Mouse (Mus musculus) forebrain, embryonic 11.5 days (tissue): ENCODE measurements around the gene Smox. TPM values are rescaled to one million over a fixed set of nuclear protein-coding genes. Genes with fewer than 3 reads are reported as not detected.

ENCODE experiments used
- ATAC-seq: fragments of 200-750 bp; cut with Nextera tagmentation; replicated peaks from 2 replicates; pipeline ENCODE4 v1.8.0; 2017; ENCODE audit warnings: moderate TSS enrichment; ENCODE audit not compliant: low FRiP score
- DNase-seq: peaks from one replicate; pipeline ENCODE4 v3.0.0-alpha.2; 2017; ENCODE audit warnings: low spot score
- H3K27ac ChIP-seq: fragments of 300-500 bp; sonication (generic); 2 replicates; pipeline ENCODE4 v1.5.1; 2014; ENCODE audit warnings: low read depth, low read length
- H3K27me3 ChIP-seq: fragments of 300-500 bp; sonication (generic); 2 replicates; pipeline ENCODE4 v1.6.1; 2014; ENCODE audit warnings: mild to moderate bottlenecking, low read length, mixed read lengths; ENCODE audit not compliant: control insufficient read depth, insufficient read depth
- H3K36me3 ChIP-seq: fragments of 300-500 bp; sonication (generic); 2 replicates; pipeline ENCODE4 v1.6.1; 2014; ENCODE audit warnings: mild to moderate bottlenecking, low read length, moderate library complexity, mixed read lengths; ENCODE audit not compliant: control insufficient read depth, insufficient read depth
- H3K4me1 ChIP-seq: fragments of 300-500 bp; sonication (generic); replicated peaks from 2 replicates; pipeline ENCODE4 v1.6.1; 2014; ENCODE audit warnings: low read length, mixed read lengths; ENCODE audit not compliant: control insufficient read depth, insufficient read depth
- H3K4me2 ChIP-seq: fragments of 300-500 bp; sonication (generic); 2 replicates; pipeline ENCODE4 v1.6.1; 2014; ENCODE audit warnings: low read depth, mild to moderate bottlenecking, low read length, moderate library complexity, mixed read lengths; ENCODE audit not compliant: severe bottlenecking
- H3K4me3 ChIP-seq: fragments of 300-500 bp; sonication (generic); 2 replicates; pipeline ENCODE4 v1.5.1; 2014; ENCODE audit warnings: low read depth, low read length
- H3K9ac ChIP-seq: fragments of 300-500 bp; sonication (generic); 2 replicates; pipeline ENCODE4 v1.6.1; 2014; ENCODE audit warnings: low read length
- H3K9me3 ChIP-seq: fragments of 300-500 bp; sonication (generic); 2 replicates; pipeline ENCODE4 v1.6.1; 2016; ENCODE audit warnings: low read length, mixed read lengths; ENCODE audit not compliant: control insufficient read depth
- WGBS: fragments of 180-500 bp; shearing (Covaris S2); extraction: QIAGEN DNeasy Blood & Tissue Kit; methylation state at CpG from one replicate; pipeline ENCODE4 v1.1.7; 2014; 5-methylcytosine and 5-hydroxymethylcytosine counted together
- polyA plus RNA-seq: library from polyadenylated mRNA; unstranded; fragments of >200 nt; fragmentation: Nextera tagmentation; extraction: Ambion mirVana; gene quantifications from 2 replicates; pipeline ENCODE4 v1.2.1, GENCODE M21; 2014

Smox gene
- polyA plus RNA-seq, 1 experiment from 2014 or later, result 33.2 TPM

- H3K9ac ChIP-seq, result no peak overlapping the region
- no peaks in the 10 kb centered on the region for H3K27me3 ChIP-seq
- ATAC-seq (peak; percentile 46; the same call in 1 of the 2 replicates), DNase-seq (peak; percentile 81)
- H3K4me1 ChIP-seq, result no peaks in the 10 kb centered on the region
- H3K27ac ChIP-seq, result no peak overlapping the region
- no peaks in the 10 kb centered on the region for H3K9me3 ChIP-seq
- 38% methylated on average over 11 of the region's 11 CpGs for WGBS
- H3K4me3 ChIP-seq, result no peak overlapping the region
- no peaks in the 10 kb centered on the region for H3K36me3 ChIP-seq
- H3K4me2 ChIP-seq, result no peak overlapping the region
Measured at GRCm38 (mm10) chr2:131529898-131530622, 38.8 kb downstream of the Smox start.

GRCm38 (mm10) chr2:131530623-131531008 is 39.3 kb downstream of the Smox start:
- 0 out of 2 replicates have a peak, but pooled peaks have one; percentile 21 for ATAC-seq
- H3K36me3 ChIP-seq, result no peaks in the 10 kb centered on the region
- DNase-seq, result peak; percentile 73
- H3K9me3 ChIP-seq, result no peaks in the 10 kb centered on the region
- H3K27me3 ChIP-seq, result no peaks in the 10 kb centered on the region
- H3K4me2 ChIP-seq, result no peak overlapping the region
- no peak overlapping the region for H3K4me3 ChIP-seq
- 16% methylated on average over 9 of the region's 9 CpGs for WGBS
- H3K27ac ChIP-seq, result no peak overlapping the region
- no peaks in the 10 kb centered on the region for H3K4me1 ChIP-seq
- H3K9ac ChIP-seq, result no peak overlapping the region

DNA sequence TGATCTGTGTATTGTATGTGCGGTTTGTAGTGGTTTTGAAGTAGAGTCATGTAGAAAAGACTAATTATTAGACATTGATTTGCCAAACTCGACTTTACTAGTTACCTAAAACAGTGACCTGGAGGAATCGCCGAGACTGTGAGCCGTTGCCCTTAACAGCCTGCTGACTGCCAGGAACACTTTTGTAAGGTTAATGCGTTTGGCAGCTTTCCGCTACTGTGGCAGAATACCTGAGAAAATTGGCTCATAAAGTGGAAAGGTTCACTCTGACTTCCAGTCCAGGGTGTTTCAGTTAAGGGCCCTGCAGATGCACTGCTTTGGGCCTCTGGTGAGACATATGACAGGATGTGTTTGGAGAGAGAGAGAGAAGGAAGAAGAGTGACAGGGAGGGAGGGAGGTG is 40.0 kb downstream of the Smox start:
- Histone ChIP-seq H3K4me1 (no peaks in the 10 kb centered on the region), H3K27ac (no peak overlapping the region), H3K9ac (no peak overlapping the region), H3K4me3 (no peak overlapping the region), H3K36me3 (no peaks in the 10 kb centered on the region), H3K9me3 (no peaks in the 10 kb centered on the region), H3K27me3 (no peaks in the 10 kb centered on the region), H3K4me2 (no peak overlapping the region)
- no peak for DNase-seq
- WGBS, result 81% methylated on average over 7 of the region's 7 CpGs
- ATAC-seq, result no peak

- DNase-seq (no peak), ATAC-seq (no peak)
- H3K4me1 ChIP-seq, result no peaks in the 10 kb centered on the region
- no peaks in the 10 kb centered on the region for H3K36me3 ChIP-seq
- 90% methylated on average over 5 of the region's 5 CpGs for WGBS
- H3K27ac ChIP-seq, result no peak overlapping the region
- H3K27me3 ChIP-seq, result no peaks in the 10 kb centered on the region
- H3K4me3 ChIP-seq, result no peak overlapping the region
- no peaks in the 10 kb centered on the region for H3K9me3 ChIP-seq
- H3K4me2 ChIP-seq, result no peak overlapping the region
- H3K9ac ChIP-seq, result no peak overlapping the region
Measured at GRCm38 (mm10) chr2:131535168-131535567, 43.9 kb downstream of the Smox start.

DNA sequence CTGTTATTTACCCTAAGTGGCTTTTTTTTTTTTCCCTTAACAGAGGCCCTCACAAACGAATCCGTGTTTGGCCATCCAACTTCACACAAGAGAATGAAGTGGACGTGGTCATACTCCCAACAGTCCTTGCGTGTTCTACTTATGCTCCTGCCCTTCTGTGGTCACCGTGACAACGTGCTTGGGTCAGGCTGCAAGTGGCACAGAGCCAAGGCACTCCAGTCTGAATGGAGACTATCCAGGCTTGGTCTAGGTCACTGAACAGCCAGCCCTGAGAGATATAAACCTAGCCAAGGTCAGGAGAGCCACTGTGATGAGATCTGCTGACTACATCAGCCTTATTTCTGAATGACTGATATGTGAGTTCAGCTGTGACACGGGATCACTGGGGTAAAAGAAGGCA is 47.0 kb downstream of the Smox start:
- 80% methylated on average over 7 of the region's 7 CpGs for WGBS
- no peaks in the 10 kb centered on the region for H3K4me1 ChIP-seq
- no peaks in the 10 kb centered on the region for H3K9me3 ChIP-seq
- ATAC-seq (no peak), DNase-seq (no peak)
- no peak overlapping the region for H3K4me3 ChIP-seq
- no peak overlapping the region for H3K4me2 ChIP-seq
- no peaks in the 10 kb centered on the region for H3K36me3 ChIP-seq
- H3K9ac ChIP-seq, result no peak overlapping the region
- no peak overlapping the region for H3K27ac ChIP-seq
- no peaks in the 10 kb centered on the region for H3K27me3 ChIP-seq

DNA sequence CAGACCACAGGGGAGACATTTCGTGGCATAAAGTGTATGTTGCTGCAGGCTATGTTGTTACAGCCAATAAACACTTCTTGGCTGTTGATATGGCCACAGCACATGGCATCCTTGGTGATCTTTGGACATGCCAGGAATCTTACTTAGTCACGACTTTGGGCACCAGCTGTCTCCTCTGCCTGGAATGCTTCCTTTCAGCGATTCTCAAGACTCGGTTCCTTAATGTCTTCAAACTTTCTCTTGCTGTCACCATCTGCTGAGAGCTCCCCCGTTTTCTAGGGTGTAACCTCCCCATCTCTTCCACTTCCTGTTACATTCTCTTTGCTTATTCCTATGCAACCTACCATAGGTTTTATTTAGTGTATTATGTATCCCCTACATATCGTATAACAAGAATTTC is 48.5 kb downstream of the Smox start:
- no peak overlapping the region for H3K4me3 ChIP-seq
- H3K36me3 ChIP-seq, result no peaks in the 10 kb centered on the region
- no peak for ATAC-seq
- no peak for DNase-seq
- H3K9ac ChIP-seq, result no peak overlapping the region
- no peaks in the 10 kb centered on the region for H3K27me3 ChIP-seq
- no peak overlapping the region for H3K27ac ChIP-seq
- no peaks in the 10 kb centered on the region for H3K4me1 ChIP-seq
- no peak overlapping the region for H3K4me2 ChIP-seq
- no peaks in the 10 kb centered on the region for H3K9me3 ChIP-seq
- WGBS, result 86% methylated on average over 6 of the region's 6 CpGs

DNA sequence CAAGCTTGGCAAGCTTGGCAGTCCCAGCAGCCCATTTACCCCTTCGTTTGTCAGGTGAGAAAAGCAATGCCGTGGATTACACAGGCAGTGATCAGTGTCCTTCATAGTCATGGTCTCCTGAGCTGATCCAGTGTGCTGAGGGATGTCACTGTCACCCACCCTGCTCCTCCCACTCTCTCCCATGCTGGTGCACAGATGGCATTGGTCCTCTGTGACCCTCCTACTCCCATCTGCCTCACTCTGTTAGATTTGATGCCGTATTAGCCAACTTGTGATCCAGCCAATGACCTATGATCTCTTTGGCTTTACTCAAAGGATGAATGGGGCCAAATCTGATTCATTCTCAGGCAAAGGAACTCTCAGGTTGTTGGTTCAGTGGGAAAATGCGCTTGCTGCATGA is 50.4 kb downstream of the Smox start:
- H3K9me3 ChIP-seq, result no peaks in the 10 kb centered on the region
- H3K27ac ChIP-seq, result no peak overlapping the region
- H3K4me3 ChIP-seq, result no peak overlapping the region
- WGBS, result 79% methylated on average over 4 of the region's 4 CpGs
- no peaks in the 10 kb centered on the region for H3K36me3 ChIP-seq
- H3K27me3 ChIP-seq, result peaks cover 12% of the 10 kb centered on the region
- H3K4me2 ChIP-seq, result no peak overlapping the region
- H3K4me1 ChIP-seq, result 0 out of 2 replicates have a peak, but pooled peaks cover 5% of the 10 kb centered on the region
- H3K9ac ChIP-seq, result no peak overlapping the region
- no peak for DNase-seq
- no peak for ATAC-seq

DNA sequence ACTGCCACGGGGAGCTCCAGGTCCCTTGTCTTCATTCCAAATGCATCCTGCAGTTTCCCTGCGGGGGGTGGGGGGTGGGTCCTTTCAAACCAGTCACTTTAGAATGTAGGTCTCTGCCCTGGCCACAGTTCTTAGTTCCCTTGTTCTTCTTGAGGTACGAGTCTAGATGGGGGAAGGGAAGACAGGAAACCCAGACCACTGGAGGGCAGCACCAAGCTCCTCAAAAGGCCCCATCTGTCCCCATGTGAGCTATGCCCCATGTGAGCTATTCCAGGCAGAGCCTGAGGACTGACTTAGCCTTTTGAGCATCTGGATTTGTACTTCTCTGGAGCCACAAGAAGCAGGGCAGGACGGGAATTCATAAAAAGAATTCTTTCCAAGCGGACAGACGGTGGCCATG is 51.2 kb downstream of the Smox start:
- H3K4me1 ChIP-seq, result 0 out of 2 replicates have a peak, but pooled peaks cover 5% of the 10 kb centered on the region
- no peak overlapping the region for H3K4me3 ChIP-seq
- ATAC-seq, result 0 out of 2 replicates have a peak, but pooled peaks have one; percentile 14
- WGBS, result 31% methylated on average over 6 of the region's 6 CpGs
- no peak for DNase-seq
- no peak overlapping the region for H3K9ac ChIP-seq
- no peak overlapping the region for H3K4me2 ChIP-seq
- peaks cover 21% of the 10 kb centered on the region for H3K27me3 ChIP-seq
- no peaks in the 10 kb centered on the region for H3K36me3 ChIP-seq
- H3K9me3 ChIP-seq, result no peaks in the 10 kb centered on the region
- H3K27ac ChIP-seq, result no peak overlapping the region
